Mouse (Mus musculus): ENCODE data around the gene Pmm2. TPM values are rescaled to one million over a fixed set of nuclear protein-coding genes. Genes with fewer than 3 reads are reported as not detected.

Gene Pmm2
- polyA plus RNA-seq (2012; ENCODE audit: low replicate concordance): 12.4 and 40.8 TPM in 2 replicates

GRCm38 (mm10) chr16:8637217-8638051, at the start of gene Pmm2, which contains the start of gene Tmem186:
Pmm2 (plus strand) TSS chr16:8637674.
Tmem186 (minus strand) TSS chr16:8637712.

GRCm38 (mm10) chr16:8671551-8672349, 34.3 kb downstream of the Pmm2 start, which contains the start of gene Carhsp1:
Carhsp1 (minus strand) TSS chr16:8672155.

GRCm38 (mm10) chr16:8680470-8680869, 43.0 kb downstream of the Pmm2 start, which contains the start of gene Gm5767:
Gm5767 (plus strand) TSS chr16:8680770.

Other genes with a start within 250 kb of the Pmm2 start
- 0.25 TPM in 1 of 2 replicates, not detected in the other for gene Tmem114, start 212.5 kb upstream of the Pmm2 start, polyA plus RNA-seq (2012; ENCODE audit: low replicate concordance)
- gene Mettl22, start 166.9 kb upstream of the Pmm2 start, polyA plus RNA-seq (2012; ENCODE audit: low replicate concordance): 14.6 and 17.2 TPM in 2 replicates
- gene Abat, start 124.2 kb upstream of the Pmm2 start, polyA plus RNA-seq (2012; ENCODE audit: low replicate concordance): 0.29 and 3.3 TPM in 2 replicates
- 6.2 and 11.0 TPM in 2 replicates for gene Tmem186, start within 50 bp of the Pmm2 start, polyA plus RNA-seq (2012; ENCODE audit: low replicate concordance)
- 87.4 and 144 TPM in 2 replicates for gene Carhsp1, start 34.5 kb downstream of the Pmm2 start, polyA plus RNA-seq (2012; ENCODE audit: low replicate concordance)
- gene Gm5767, start 43.1 kb downstream of the Pmm2 start, polyA plus RNA-seq (2012; ENCODE audit: low replicate concordance): not detected in 2 replicates
- 34.5 and 39.0 TPM in 2 replicates for gene Usp7, start 154.6 kb downstream of the Pmm2 start, polyA plus RNA-seq (2012; ENCODE audit: low replicate concordance)
- 10.4 and 18.2 TPM in 2 replicates for gene 1810013L24Rik, start 192.4 kb downstream of the Pmm2 start, polyA plus RNA-seq (2012; ENCODE audit: low replicate concordance)

Data from leukemia stem cell, adult 10-12 weeks (primary cell).